Mouse (Mus musculus): Measurements from ENCODE around the gene Sdc3. TPM values are rescaled to one million over a fixed set of nuclear protein-coding genes. Genes with fewer than 3 reads are reported as not detected.

The Sdc3 gene
- total RNA-seq, 2 experiments from 2014 or later: 8.5 to 12.5 TPM

- peak; percentile 42; the same call in 1 of the 2 replicates for TF ChIP-seq CTCF (IDR thresholded peaks at IDR 0.05)
- intact Hi-C loops (cut with DNase I): no loop called here
- Histone ChIP-seq H3K27ac (no peak overlapping the region), H3K4me3 (no peak overlapping the region)
- no peak for DNase-seq
These were observed 81.1 kb downstream of the Sdc3 start for GRCm38 (mm10) chr4:130873440-130873839.

- intact Hi-C loops (cut with DNase I): no loop called here
- DNase-seq: peak; percentile 79
- Histone ChIP-seq H3K27ac (no peak overlapping the region), H3K4me3 (no peak overlapping the region)
- TF ChIP-seq CTCF (IDR thresholded peaks at IDR 0.05): no peak
These were observed 82.3 kb downstream of the Sdc3 start for GRCm38 (mm10) chr4:130874601-130875000.

Other genes with a start within 250 kb of the Sdc3 start
- 10 to 100 TPM; 11.5 to 17.9 TPM for gene Nkain1, start 218.4 kb upstream of the Sdc3 start, total RNA-seq (2021)
- gene Pum1, start 129.2 kb upstream of the Sdc3 start, total RNA-seq (2021): 10 to 100 TPM; 42.4 to 42.6 TPM
- 1 to 10 TPM; 2.5 to 5.3 TPM for gene Laptm5, start 120.6 kb downstream of the Sdc3 start, total RNA-seq (2021)
- not detected for gene Matn1, start 151.8 kb downstream of the Sdc3 start, total RNA-seq (2021)